Comparison of ENCODE assay signal across 29 mouse cellular contexts in the genomic region with DNA sequence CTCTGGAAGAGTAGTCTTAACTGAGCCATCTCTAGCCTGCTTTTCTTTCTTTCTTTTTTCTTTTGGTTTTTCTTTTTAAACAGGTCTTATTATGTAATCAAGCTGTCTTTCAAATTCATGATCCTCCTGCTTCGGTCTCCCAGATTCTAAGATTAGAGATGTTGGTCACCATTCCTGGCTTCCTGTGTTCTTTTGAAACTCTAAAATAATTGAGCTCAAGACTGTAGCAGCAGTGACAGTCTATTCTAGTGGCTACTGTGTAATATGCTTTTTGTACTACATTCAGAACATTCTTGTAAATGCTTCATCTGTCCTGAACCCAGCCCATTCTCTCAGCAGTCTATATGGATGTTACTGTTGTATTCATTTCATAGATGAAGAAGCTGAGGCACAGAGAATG.
"Had no signal": no experiment of that assay in that cellular context is flagged by ENCODE, and none has a peak within 500 bp of the region (broad histone marks: within the 10 kb centered on the region; RNA-seq: fewer than 3 reads in every experiment).

No protein-coding gene starts in this region.

- H3K4me1 ChIP-seq: embryonic facial prominence, embryonic 10.5 days; embryonic facial prominence, embryonic 12.5 days; embryonic facial prominence, embryonic 13.5 days; embryonic facial prominence, embryonic 15.5 days; forebrain, embryonic 10.5 days; forebrain, embryonic 12.5 days; forebrain, embryonic 13.5 days; forebrain, embryonic 15.5 days; heart, embryonic 10.5 days had no signal

- H3K9ac ChIP-seq: embryonic facial prominence, embryonic 12.5 days; embryonic facial prominence, embryonic 13.5 days; embryonic facial prominence, embryonic 15.5 days; forebrain, embryonic 12.5 days; forebrain, embryonic 13.5 days; forebrain, embryonic 15.5 days; forebrain, postnatal 0 days had no signal

- DNase-seq: cerebellum, adult 8-10 months; cerebellum, adult 9-10 months; cerebellum, adult 9-11 months; cerebellum, postnatal 10 days; cerebellum, postnatal 14 days; cerebellum, postnatal 25 days; cerebellum, postnatal 36 days; embryo, embryonic 11 days; forebrain, postnatal 0 days; gastrocnemius, adult 2 months; gastrocnemius, postnatal 10 days; gastrocnemius, postnatal 14 days; gastrocnemius, postnatal 25 days; gastrocnemius, postnatal 36 days; heart, adult 11 months; heart, adult 18-20 months; heart, adult 2 months had no signal

- ATAC-seq: forebrain, embryonic 13.5 days; forebrain, embryonic 14.5 days; forebrain, embryonic 15.5 days; forebrain, embryonic 16.5 days; forebrain, postnatal 0 days had no signal

- H3K4me2 ChIP-seq: embryonic facial prominence, embryonic 12.5 days; embryonic facial prominence, embryonic 13.5 days; embryonic facial prominence, embryonic 15.5 days; forebrain, embryonic 12.5 days; forebrain, embryonic 13.5 days; forebrain, embryonic 15.5 days had no signal

- H3K27ac ChIP-seq: embryonic facial prominence, embryonic 10.5 days; embryonic facial prominence, embryonic 12.5 days; embryonic facial prominence, embryonic 13.5 days; embryonic facial prominence, embryonic 15.5 days; forebrain, embryonic 10.5 days; forebrain, embryonic 12.5 days; forebrain, embryonic 13.5 days; forebrain, embryonic 15.5 days; gastrocnemius, adult 2 months; heart, adult 2 months; heart, embryonic 10.5 days had no signal

- H3K9me3 ChIP-seq: embryonic facial prominence, embryonic 10.5 days; embryonic facial prominence, embryonic 12.5 days; embryonic facial prominence, embryonic 13.5 days; embryonic facial prominence, embryonic 15.5 days; forebrain, embryonic 10.5 days; forebrain, embryonic 12.5 days; forebrain, embryonic 13.5 days; forebrain, embryonic 15.5 days; heart, embryonic 10.5 days had no signal

- H3K27me3 ChIP-seq: embryonic facial prominence, embryonic 12.5 days; embryonic facial prominence, embryonic 13.5 days; embryonic facial prominence, embryonic 15.5 days; forebrain, embryonic 12.5 days; forebrain, embryonic 13.5 days; forebrain, embryonic 15.5 days had no signal

- H3K4me3 ChIP-seq: embryonic facial prominence, embryonic 10.5 days; embryonic facial prominence, embryonic 12.5 days; embryonic facial prominence, embryonic 13.5 days; embryonic facial prominence, embryonic 15.5 days; erythroblast, embryonic 14.5 days; forebrain, embryonic 10.5 days; forebrain, embryonic 12.5 days; forebrain, embryonic 13.5 days; forebrain, embryonic 15.5 days; gastrocnemius, adult 2 months; heart, adult 2 months; heart, embryonic 10.5 days had no signal
